Mouse (Mus musculus) 3134 (cell line): ENCODE data around the gene Olfr891.
"Not testable (repeated sequence)": the region's sequence is repeated elsewhere in the genome, so short reads cannot be mapped to it uniquely, and the experiment has no call there.

Experiments
- DNase-seq: peaks from one replicate; pipeline ENCODE4 v3.0.0-alpha.2; 2011; ENCODE audit warnings: low spot score; ENCODE audit not compliant: insufficient read length; ENCODE audit errors: extremely low read depth

Olfr891 gene

DNA sequence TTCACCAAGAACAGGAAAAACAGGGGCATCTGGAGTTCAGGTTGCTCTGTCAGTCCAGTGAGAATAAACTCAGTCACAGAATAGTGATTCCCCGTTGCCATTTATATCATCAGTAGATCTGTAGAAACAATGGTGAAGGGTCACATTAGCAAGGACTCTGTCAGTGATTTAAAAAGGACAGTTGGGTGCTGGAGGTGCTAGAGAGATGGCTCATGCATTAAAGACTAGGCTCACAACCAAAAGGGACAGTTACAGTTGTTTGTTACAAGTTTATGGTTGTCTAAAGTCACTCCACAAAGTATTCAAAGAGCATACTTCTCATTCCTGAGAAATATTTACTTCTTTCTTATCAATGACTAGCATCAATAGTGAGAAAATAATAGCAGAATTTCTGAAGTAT lies at the start of gene Olfr891:
Olfr891 (minus strand) TSS at position 101 of the 400 bp plus-strand sequence.
- no peak for DNase-seq

DNA sequence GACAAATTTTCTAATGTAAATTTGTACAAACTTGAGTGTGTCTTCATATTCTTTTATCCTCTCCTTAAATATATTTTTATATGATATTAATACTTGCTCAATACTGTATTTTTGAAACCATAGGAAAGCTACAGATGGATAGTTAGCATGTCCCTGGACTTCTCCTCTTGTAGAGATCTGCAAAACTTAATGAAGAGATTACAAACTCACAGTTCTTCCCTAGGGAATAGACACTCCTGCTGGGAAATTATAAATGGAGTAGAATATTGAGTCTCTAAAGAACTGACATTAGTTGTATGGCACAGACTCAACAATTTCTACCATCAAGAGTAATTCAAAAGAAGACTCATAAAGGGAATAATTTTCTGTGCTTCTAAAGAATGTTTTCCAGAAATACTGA lies 37.1 kb upstream of the Olfr891 start, which contains the start of gene Olfr894:
Olfr894 (plus strand) TSS at position 301 of the 400 bp plus-strand sequence.
- no peak for DNase-seq

DNA sequence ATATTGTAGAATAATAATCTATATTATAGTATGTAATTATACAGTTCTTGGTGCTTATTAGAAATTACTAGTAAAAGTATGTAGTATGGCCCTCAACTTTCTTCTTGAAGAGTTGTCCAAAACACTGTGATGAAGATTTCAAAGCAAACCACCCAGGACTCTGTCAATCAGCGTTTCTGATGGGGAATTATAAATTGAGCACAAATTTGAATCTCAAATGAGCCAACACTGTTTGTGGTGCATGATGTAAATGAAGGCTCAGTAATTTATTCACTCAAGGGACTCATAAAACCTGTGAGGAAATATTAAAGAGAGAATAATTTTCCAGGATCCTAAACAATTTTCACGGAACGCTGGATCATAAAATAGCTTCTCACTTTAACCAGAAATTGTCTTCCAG lies 27.4 kb upstream of the Olfr891 start, which contains the start of gene Olfr893:
Olfr893 (plus strand) TSS at position 301 of the 400 bp plus-strand sequence.
- no peak for DNase-seq

- not testable (repeated sequence) for DNase-seq
Observed at GRCm38 (mm10) chr9:38168341-38168740, 12.3 kb downstream of the Olfr891 start.

DNA sequence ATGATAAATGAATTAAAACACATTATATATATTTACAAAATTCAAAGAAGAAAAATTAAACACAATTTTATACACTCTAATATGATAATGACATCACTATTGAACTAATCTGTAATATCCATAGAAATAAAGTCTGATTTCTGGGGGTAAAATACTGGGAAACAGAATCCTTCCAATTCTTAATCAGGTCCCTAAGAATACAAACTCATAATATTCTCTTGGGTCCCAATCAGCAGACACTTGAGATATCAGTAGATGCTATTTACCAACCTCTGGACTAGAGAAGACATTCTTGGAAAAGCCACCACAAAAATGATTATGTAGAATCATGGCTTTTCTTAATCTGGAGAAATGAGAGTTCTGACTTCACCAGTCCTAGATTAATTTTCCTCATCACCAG lies 38.4 kb downstream of the Olfr891 start, which contains the start of gene Olfr890:
Olfr890 (plus strand) TSS at position 301 of the 400 bp plus-strand sequence.
- no peak for DNase-seq
